Mouse (Mus musculus) skeletal muscle tissue, postnatal 0 days (tissue): ENCODE data around the gene Abr. TPM values are rescaled to one million over a fixed set of nuclear protein-coding genes. Genes with fewer than 3 reads are reported as not detected.

ENCODE experiments used
- polyA plus RNA-seq: library from polyadenylated mRNA; unstranded; fragments of >200 nt; fragmentation: Nextera tagmentation; extraction: Ambion mirVana; gene quantifications from 2 replicates; pipeline ENCODE4 v1.2.1, GENCODE M21; 2015

Abr gene
- 11.7 and 11.9 TPM in 2 replicates for polyA plus RNA-seq

DNA sequence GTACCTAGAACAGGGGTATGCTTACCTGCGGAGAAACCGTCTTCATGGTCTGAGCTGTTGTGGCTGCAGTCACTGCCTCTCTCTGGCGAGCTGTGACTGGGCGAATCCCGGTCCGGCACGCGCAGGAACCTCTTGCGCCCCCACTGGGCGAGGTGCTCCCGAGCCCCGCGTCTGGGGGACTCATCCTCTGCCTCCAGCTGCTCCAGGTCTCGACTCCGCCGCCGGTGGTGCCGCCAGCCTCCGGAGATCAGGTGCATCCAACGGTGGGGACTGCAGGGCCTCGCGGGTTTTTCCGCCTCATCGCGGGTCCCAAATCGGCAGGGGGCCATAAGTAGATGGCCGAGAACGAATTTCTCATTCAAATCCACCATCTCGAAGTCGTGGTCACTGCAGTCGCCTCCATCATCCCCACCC, at the start of gene Abr:
Gene Abr, minus strand, starts transcription at position 163 of the 414 bp plus-strand sequence.

DNA sequence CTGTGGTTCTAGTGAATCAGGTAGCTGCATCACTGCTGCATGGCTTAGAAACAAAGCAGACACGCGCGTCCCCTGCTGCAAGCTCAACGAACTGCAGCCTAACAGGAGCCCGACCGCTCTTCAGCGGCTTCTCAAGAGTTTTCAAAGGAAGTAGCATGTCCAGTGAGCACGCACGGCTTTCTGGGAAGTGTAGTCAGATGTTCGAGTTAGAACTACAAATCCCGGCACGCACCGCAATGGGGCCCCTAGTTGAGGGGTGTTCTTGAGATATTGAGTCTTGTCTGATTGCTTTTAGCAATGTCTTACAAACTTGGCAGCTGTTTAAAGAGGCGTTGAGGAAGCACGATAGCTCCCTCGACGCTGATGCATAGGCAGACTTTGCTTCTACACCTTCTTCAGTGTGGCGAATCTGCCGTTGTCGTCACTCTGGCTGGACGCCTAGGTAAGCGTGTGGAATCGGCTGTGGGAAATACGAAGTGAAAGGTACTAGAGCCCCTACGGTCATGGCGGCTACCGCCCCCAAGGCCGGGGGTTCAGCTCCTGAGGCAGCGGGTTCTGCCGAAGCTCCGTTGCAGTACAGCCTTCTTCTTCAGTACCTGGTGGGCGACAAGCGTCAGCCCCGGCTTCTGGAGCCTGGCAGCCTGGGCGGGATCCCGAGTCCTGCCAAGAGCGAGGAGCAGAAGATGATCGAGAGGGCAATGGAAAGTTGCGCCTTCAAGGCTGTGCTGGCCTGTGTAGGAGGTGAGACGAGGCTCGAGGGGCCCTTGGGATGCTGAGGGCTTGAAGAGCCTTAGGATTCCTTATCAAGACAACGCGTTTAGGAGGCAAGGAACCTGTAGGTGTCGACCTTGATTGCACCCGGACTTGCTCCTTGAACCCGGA, 215.2 kb downstream of the Abr start, which contains the start of gene Timm22:
Gene Timm22, plus strand, starts transcription at position 251 of the 882 bp plus-strand sequence.

GRCm38 (mm10) chr11:76398798-76399586, 223.1 kb downstream of the Abr start, which contains the start of gene Nxn:
TSS of gene Nxn (minus strand) at chr11:76399140.

Other genes with a start within 250 kb of the Abr start
- 35.3 and 36.2 TPM in 2 replicates for gene Nxn, start 223.2 kb downstream of the Abr start, polyA plus RNA-seq
- 80.5 and 85.0 TPM in 2 replicates for gene Timm22, start 215.4 kb downstream of the Abr start, polyA plus RNA-seq
- gene Bhlha9, start 50.2 kb upstream of the Abr start, polyA plus RNA-seq = not detected in 2 replicates
- 2.2 and 17.8 TPM in 2 replicates for gene Trarg1, start 57.5 kb upstream of the Abr start, polyA plus RNA-seq
- gene Gosr1, start 141.3 kb upstream of the Abr start, polyA plus RNA-seq = 13.8 and 17.8 TPM in 2 replicates
- 6.8 and 8.4 TPM in 2 replicates for gene Cpd, start 224.7 kb upstream of the Abr start, polyA plus RNA-seq